Mouse (Mus musculus) spleen, adult 10 weeks (tissue): Measurements from ENCODE around the gene B4galt4. TPM values are rescaled to one million over a fixed set of nuclear protein-coding genes. Genes with fewer than 3 reads are reported as not detected.

Source experiments
- polyA plus RNA-seq: library from polyadenylated mRNA; stranded (reverse); fragments of 350-450 nt; fragmentation: Illumina TruSeq; extraction: RNeasy Lipid Tissue Mini Kit (QIAGEN cat#74804); gene quantifications from one replicate; pipeline ENCODE4 v1.2.3, GENCODE M21; 2015; ENCODE audit warnings: low replicate concordance; ENCODE audit not compliant: insufficient read depth

The B4galt4 gene
- 10.9 TPM for polyA plus RNA-seq

DNA sequence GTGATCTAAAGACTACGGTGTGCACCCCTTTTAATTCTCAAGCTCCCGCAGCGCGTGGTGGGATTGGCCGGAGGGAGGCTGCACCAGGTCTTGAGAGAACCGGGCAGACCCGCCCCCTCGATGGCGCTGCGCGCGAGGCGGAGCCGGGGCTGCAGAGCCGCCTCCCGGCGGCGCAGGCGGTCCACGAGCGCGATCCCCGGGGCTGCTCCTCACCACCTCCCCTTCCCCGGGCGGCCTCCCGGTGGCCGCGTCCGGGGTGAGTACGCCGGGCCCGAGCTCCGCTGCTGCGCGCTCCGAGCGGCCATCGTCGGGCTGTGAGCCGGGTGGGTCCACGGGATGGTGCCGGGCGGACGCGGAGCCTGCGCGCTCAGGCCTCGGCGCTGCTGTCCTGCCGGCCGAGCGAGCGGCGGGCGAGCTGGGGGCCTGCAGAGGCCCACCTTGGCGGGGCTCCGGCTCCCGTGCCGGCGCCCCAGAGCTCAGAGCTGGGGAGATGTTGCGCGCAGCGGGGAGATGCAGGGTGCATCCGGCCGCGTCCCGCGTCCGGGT is at the start of gene B4galt4:
Gene B4galt4, plus strand, starts transcription at position 152 of the 546 bp plus-strand sequence.

DNA sequence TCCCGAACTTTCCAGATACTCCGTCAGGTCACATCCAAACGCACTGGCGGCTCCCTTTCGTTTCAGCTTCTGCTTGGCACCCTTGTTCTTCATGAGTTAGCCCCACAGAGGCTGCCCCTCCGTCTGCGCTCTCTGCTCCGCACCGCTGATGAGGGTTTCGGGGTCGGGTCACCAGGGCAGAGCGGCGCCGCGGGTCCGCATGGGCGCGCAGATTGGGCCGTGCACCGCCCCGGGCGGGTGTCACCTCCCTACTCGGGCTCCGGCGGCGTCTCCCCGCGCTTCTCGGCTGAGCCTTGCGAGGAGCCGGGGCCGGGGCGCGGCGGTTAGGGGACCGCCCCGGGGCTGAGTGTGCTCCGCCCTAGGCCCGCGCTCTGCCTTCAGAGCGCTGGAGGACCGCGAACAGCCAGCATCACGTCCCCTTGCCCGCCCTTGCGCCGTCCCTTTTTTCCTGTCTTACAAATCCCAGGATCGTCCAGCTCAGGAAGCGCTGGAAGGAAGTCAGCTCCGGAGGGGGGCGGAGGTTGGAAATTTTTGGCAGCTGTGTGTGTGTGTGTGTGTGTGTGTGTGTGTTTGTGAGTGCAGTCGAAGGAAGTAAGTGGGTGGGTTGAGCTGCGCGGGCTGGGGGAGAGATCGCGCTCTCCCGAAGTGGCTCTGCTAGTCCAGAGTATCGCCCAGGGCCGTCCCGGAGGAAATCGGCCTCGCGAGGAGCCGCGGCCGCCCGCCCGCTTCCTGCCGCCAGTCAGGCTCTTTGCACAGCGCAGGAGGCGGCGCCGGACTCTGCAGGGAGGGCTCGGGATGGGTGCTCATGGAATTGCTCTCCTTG is 29.3 kb upstream of the B4galt4 start, which contains the start of gene Arhgap31:
Gene Arhgap31, minus strand, starts transcription at position 694 of the 823 bp plus-strand sequence.

DNA sequence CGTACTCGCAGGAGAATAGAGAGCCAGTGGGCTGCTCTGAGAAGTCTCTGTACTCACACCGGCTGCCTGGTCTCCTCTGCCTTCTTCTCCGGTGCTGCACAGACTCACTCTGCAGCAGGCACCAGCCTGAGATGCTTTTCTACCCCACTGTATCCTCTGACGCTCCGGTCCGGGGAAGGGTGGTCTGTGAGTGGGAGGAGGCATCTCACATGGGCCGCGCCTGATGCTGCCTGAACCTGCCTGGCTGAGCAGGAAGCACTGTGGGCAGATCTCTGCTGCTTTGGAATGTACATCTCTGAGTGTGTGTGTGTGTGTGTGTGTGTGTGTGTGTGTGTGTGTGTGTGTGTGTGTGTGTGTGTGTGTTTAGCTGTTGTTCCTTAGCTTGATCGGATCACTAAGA is 58.0 kb downstream of the B4galt4 start, which contains the start of gene Upk1b:
Gene Upk1b, minus strand, starts transcription at position 238 of the 400 bp plus-strand sequence.

Other genes starting within 250 kb of the B4galt4 start
- 16.8 TPM for gene Timmdc1, start 219.6 kb upstream of the B4galt4 start, polyA plus RNA-seq
- gene Poglut1, start 192.0 kb upstream of the B4galt4 start, polyA plus RNA-seq = 63.1 TPM
- gene Tmem39a, start 183.6 kb upstream of the B4galt4 start, polyA plus RNA-seq = 51.7 TPM
- gene Arhgap31, start 29.0 kb upstream of the B4galt4 start, polyA plus RNA-seq = 11.5 TPM
- gene Upk1b, start 58.1 kb downstream of the B4galt4 start, polyA plus RNA-seq = 1.1 TPM
- not detected for gene 4930435E12Rik, start 86.5 kb downstream of the B4galt4 start, polyA plus RNA-seq
- gene Igsf11, start 150.4 kb downstream of the B4galt4 start, polyA plus RNA-seq = 0.08 TPM